Mouse (Mus musculus) E14TG2a.4 (cell line): ENCODE measurements around the gene Gdf2.

Source experiments
- H3K27me3 ChIP-seq: 2 replicates; pipeline ENCODE4 v1.6.1; 2014; ENCODE audit warnings: low read length, control low read depth; ENCODE audit not compliant: insufficient read depth
- H3K36me3 ChIP-seq: 2 replicates; pipeline ENCODE4 v1.6.1; 2014; ENCODE audit warnings: low read length, control low read depth; ENCODE audit not compliant: insufficient read depth
- H3K4me1 ChIP-seq: replicated peaks from 2 replicates; pipeline ENCODE4 v1.6.1; 2014; ENCODE audit warnings: low read depth, low read length, control low read depth
- H3K4me3 ChIP-seq: replicated peaks from 2 replicates; pipeline ENCODE4 v1.5.1; 2014; ENCODE audit warnings: mild to moderate bottlenecking, low read length
- H3K9me3 ChIP-seq: 2 replicates; pipeline ENCODE4 v1.6.1; 2014; ENCODE audit warnings: low read length, control low read depth
- CTCF ChIP-seq: conservative IDR thresholded peaks from 2 replicates; pipeline ENCODE4 v1.5.1; 2014; ENCODE audit warnings: low read length
- NANOG ChIP-seq: IDR thresholded peaks from 2 replicates; pipeline ENCODE4 v1.6.1; 2014; ENCODE audit warnings: borderline replicate concordance, low read length, mixed read lengths
- POU5F1 ChIP-seq: IDR thresholded peaks from 2 replicates; pipeline ENCODE4 v1.6.1; 2014; ENCODE audit warnings: low read length, borderline replicate concordance

Gene Gdf2

GRCm38 (mm10) chr14:33940739-33941138, at the start of gene Gdf2:
Gdf2 (plus strand) TSS chr14:33941039.
- Histone ChIP-seq H3K4me3 (no peak within 1 kb of the TSS; the same call in 1 of the 2 replicates), H3K4me1 (peaks cover 7% of the 10 kb centered on the region), H3K27me3 (peaks cover 30% of the 10 kb centered on the region), H3K9me3 (0 out of 2 replicates have a peak, but pooled peaks cover 3% of the 10 kb centered on the region), H3K36me3 (no peaks in the 10 kb centered on the region)
- TF ChIP-seq POU5F1 (no peak), NANOG (no peak), CTCF (no peak)

DNA sequence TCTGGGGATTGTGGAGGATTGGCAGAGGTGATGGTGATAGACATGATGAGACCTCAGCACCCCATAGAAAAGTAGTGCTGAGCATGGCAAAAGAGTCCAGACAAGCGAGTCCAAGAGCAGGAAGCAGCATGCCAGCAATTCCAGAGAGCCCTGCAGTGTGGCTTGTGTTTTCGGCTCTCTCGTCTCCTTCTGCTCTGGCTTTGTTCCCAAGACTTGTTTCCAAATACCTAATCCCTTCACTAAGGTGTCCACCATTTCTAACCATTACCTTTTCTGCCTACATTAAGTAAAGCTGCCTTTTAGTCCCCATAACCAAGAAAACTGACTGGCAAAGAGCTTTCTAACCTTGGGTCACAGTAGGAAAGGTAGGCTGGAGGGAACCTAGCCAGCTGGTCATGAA, 49.3 kb upstream of the Gdf2 start:
- no peaks in the 10 kb centered on the region for H3K4me1 ChIP-seq
- TF ChIP-seq CTCF: no peak
- no peaks in the 10 kb centered on the region for H3K27me3 ChIP-seq
- no peaks in the 10 kb centered on the region for H3K9me3 ChIP-seq
- no peaks in the 10 kb centered on the region for H3K36me3 ChIP-seq
- no peak overlapping the region for H3K4me3 ChIP-seq

GRCm38 (mm10) chr14:33895777-33896176, 45.1 kb upstream of the Gdf2 start:
- H3K9me3 ChIP-seq: peaks cover 32% of the 10 kb centered on the region
- H3K4me3 ChIP-seq: no peak overlapping the region
- TF ChIP-seq POU5F1 (no peak), NANOG (no peak), CTCF (no peak)
- H3K4me1 ChIP-seq: no peaks in the 10 kb centered on the region
- H3K27me3 ChIP-seq: no peaks in the 10 kb centered on the region
- H3K36me3 ChIP-seq: no peaks in the 10 kb centered on the region

DNA sequence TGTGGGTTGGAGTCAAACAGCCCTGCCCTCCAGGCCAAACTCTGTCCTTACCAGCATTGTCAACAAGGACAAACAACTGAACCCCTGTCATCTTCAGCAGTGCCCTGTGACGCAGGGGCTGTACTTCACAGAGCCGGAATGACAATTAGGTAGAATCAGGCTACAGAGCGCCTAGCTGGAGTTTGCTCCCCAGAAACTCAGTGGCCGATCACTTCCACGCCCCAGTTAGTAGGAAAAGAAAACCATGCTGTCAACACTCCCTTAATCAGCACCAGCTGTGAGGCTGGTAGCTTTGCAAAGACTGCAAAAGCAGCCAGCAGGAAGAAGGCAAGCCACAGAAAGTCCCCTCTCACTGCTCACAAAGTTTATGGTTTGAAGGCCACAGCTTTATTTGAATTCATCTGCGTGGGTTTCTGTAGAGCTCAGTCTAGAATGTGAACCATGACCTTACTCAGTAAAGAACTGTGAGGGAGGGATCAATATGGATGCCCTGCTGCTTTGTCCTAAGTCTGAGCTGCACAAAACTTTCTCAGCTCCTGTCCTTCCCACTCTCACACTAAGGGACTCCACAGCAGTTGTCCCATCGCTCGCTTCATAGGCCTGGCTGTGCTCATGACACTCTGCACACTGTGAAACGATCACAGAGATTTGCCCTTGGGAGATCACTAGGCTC, 44.1 kb upstream of the Gdf2 start:
- no peak for TF ChIP-seq NANOG
- TF ChIP-seq POU5F1: no peak
- TF ChIP-seq CTCF: no peak
- Histone ChIP-seq H3K4me1 (no peaks in the 10 kb centered on the region), H3K36me3 (no peaks in the 10 kb centered on the region)

DNA sequence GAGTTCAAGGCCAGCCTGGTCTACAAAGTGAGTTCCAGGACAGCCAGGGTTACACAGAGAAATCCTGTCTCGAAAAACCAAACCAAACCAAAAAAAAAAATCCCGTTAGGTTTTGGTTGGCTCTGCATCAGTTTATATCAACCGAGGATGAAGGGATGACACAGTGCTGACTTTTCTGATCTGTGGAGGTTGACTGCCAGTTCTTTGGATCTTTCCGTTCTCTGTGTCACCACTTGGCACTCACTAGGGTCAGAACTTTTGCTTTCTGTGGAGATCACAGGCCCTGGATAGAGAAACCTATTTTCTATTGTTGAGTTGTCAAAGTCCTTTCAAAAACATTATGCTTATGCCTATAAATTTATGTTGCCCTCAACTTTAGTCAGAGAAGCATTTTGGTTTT, 38.1 kb upstream of the Gdf2 start:
- no peak for TF ChIP-seq POU5F1
- TF ChIP-seq CTCF: no peak
- no peak for TF ChIP-seq NANOG
- Histone ChIP-seq H3K9me3 (peaks cover 78% of the 10 kb centered on the region), H3K4me1 (no peaks in the 10 kb centered on the region), H3K4me3 (no peak overlapping the region), H3K36me3 (no peaks in the 10 kb centered on the region), H3K27me3 (no peaks in the 10 kb centered on the region)

More for the DNA sequence above, 44.1 kb upstream of the Gdf2 start:
- Histone ChIP-seq H3K27me3 (no peaks in the 10 kb centered on the region), H3K4me3 (no peak overlapping the region), H3K9me3 (peaks cover 39% of the 10 kb centered on the region)

- H3K4me3 ChIP-seq: no peak overlapping the region
- no peaks in the 10 kb centered on the region for H3K36me3 ChIP-seq
- no peaks in the 10 kb centered on the region for H3K4me1 ChIP-seq
- peaks cover 79% of the 10 kb centered on the region for H3K9me3 ChIP-seq
- TF ChIP-seq CTCF (no peak), POU5F1 (no peak), NANOG (no peak)
- no peaks in the 10 kb centered on the region for H3K27me3 ChIP-seq
Measured at GRCm38 (mm10) chr14:33903199-33903598, 37.6 kb upstream of the Gdf2 start.

- no peak overlapping the region for H3K4me3 ChIP-seq
- peaks cover 77% of the 10 kb centered on the region for H3K9me3 ChIP-seq
- H3K36me3 ChIP-seq: no peaks in the 10 kb centered on the region
- H3K4me1 ChIP-seq: no peaks in the 10 kb centered on the region
- no peaks in the 10 kb centered on the region for H3K27me3 ChIP-seq
- TF ChIP-seq POU5F1 (no peak), NANOG (no peak), CTCF (no peak)
Measured at GRCm38 (mm10) chr14:33904851-33905250, 36.0 kb upstream of the Gdf2 start.

- H3K4me1 ChIP-seq: no peaks in the 10 kb centered on the region
- no peak overlapping the region for H3K4me3 ChIP-seq
- H3K9me3 ChIP-seq: peaks cover 17% of the 10 kb centered on the region
- TF ChIP-seq CTCF (peak; percentile 49), POU5F1 (no peak)
- H3K36me3 ChIP-seq: no peaks in the 10 kb centered on the region
- peaks cover 4% of the 10 kb centered on the region for H3K27me3 ChIP-seq
Measured at GRCm38 (mm10) chr14:33913727-33914126, 27.1 kb upstream of the Gdf2 start.

- H3K27me3 ChIP-seq: peaks cover 8% of the 10 kb centered on the region
- no peaks in the 10 kb centered on the region for H3K36me3 ChIP-seq
- H3K4me1 ChIP-seq: no peaks in the 10 kb centered on the region
- TF ChIP-seq NANOG: no peak
- no peak for TF ChIP-seq CTCF
- TF ChIP-seq POU5F1: no peak
- no peak overlapping the region for H3K4me3 ChIP-seq
- H3K9me3 ChIP-seq: peaks cover 14% of the 10 kb centered on the region
Measured at GRCm38 (mm10) chr14:33914206-33914605, 26.6 kb upstream of the Gdf2 start.
